Mouse (Mus musculus) left cerebral cortex, adult 18-20 months (tissue): ENCODE data around the gene Nxpe2. TPM values are rescaled to one million over a fixed set of nuclear protein-coding genes. Genes with fewer than 3 reads are reported as not detected.

Experiments
- DNase-seq, 2 experiments: peaks; one replicate each; pipeline ENCODE4 v3.0.0; 2021 to 2022; ENCODE audit warnings: low spot score in 2 of 2, mixed read lengths in 1 of 2
- long read RNA-seq, 2 experiments: library from polyadenylated mRNA; stranded (forward); transcript quantifications; one replicate each; pipeline ENCODE4 v2.0.0; 2021
- total RNA-seq, 2 experiments: library from RNA; stranded (reverse); gene quantifications; 2 replicates each; pipeline ENCODE4 v1.2.3; 2021

Gene Nxpe2
- under 1 TPM; 0.19 to 0.35 TPM for total RNA-seq
- long read RNA-seq, experiment 1, partial matches to known transcripts = 0 of 1 reads
- long read RNA-seq, experiment 1, other reads (novel, unspliced or antisense) = 1 of 1 reads
- long read RNA-seq, experiment 2 = 0 reads

GRCm38 (mm10) chr9:48353148-48353698, at the start of gene Nxpe2:
Gene Nxpe2 (minus strand): TSS chr9:48353454.
- no peak for DNase-seq

GRCm38 (mm10) chr9:48389983-48390382, 36.7 kb upstream of the Nxpe2 start:
- DNase-seq = no peak

DNA sequence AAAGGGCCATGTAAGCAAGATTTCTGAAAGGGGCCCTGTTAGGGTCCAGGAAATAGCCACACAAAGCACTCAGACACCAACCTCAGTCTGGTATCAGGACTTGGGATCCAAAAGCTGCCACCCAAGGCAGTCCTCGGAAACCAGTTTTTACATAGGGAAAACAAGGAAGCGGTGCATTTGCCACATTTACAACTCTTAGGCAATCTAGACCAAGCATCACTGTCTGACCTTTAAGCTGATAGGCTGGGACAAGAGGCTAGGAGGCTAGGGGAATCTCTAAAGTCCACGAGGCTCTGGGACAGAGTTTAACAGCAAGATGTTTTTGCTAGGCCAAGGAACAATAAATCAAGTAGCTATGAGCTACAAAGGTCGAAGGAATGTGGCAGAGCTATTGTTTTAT, 35.2 kb upstream of the Nxpe2 start:
- DNase-seq = no peak

DNA sequence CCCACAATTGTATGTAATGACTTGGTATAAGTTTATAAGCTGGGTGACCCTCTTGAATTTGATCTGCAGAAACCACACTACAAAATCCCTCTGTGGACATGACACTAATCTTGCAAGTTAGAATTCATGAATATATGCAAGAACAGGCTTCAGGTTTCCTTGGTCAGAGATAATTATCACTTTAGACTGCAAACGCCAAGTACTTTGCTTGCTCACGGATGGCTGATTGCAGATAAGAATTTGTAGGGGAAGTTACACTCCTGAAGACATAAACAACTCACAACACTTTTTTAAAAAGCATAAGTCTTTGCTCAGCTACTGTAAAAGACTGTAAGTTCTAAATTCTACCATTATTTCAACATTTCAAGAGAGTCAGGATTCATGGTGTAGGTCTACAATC, 21.1 kb upstream of the Nxpe2 start:
- DNase-seq = no peak

- DNase-seq = no peak
Measured at GRCm38 (mm10) chr9:48373232-48373878, 20.1 kb upstream of the Nxpe2 start.

DNA sequence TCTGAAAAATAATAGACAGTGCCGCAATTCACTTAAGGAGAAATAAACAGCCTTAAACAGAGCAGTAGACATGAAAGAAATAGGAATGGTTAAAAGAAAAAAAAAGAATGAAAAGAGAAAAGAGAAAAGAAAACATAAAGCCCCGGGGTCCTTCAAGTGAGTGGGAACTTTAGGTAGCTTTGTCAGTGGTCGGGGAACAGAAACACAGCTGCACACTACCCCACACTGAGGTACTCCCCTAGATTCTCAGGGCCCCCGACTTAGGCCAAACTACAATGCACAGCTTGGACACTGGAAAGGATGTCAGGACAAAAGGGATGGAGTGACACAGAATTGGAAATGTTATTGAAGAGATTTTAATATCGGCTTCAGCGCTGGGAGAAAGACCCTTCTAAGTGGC, 9.5 kb upstream of the Nxpe2 start:
- no peak for DNase-seq

GRCm38 (mm10) chr9:48361815-48362631, 8.8 kb upstream of the Nxpe2 start:
- no peak for DNase-seq

- no peak for DNase-seq
Measured at GRCm38 (mm10) chr9:48360826-48361225, 7.6 kb upstream of the Nxpe2 start.

- DNase-seq = no peak
Measured at GRCm38 (mm10) chr9:48357097-48357496, 3.8 kb upstream of the Nxpe2 start.

DNA sequence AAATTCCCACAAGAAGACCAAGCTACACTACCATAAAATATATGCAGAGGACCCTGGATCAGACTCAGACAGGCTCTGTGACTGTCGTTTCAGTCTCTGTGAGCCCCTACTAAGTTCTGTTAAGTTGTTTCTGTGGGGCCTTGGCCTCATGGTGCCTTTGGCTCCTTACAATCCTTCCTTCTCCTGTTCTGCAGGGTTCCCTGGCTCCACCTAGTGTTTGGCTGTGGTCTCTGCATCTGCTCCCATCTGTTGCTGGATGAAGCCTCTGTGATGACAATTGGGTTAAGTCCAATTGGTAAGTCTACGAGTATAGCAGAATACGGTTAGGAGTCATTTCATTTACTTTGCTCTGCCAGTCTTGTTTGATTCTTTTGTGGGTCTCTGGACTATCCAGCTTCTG, 1.5 kb upstream of the Nxpe2 start:
- peak; percentile 76 to 84 for DNase-seq

DNA sequence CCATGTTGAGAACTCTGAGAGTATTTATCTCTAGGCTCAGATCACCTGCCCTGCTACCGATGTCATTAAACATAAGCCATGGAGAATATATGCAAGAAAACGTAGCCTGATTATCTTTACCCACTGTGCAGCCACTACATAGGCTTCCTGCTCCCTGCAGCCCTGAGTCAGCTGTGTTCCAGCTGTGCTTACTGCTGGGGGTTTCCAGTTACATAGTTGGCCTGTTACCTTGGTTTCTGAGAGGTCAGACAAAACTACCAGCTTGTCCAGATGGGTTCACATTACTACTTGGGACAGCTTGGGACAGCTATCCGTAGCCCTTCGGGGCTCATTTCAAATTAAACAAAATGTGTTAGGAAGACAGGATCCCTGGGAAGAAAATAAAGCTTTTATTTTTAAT, 868 bp upstream of the Nxpe2 start:
- no peak for DNase-seq

GRCm38 (mm10) chr9:48345866-48346265, 7.4 kb downstream of the Nxpe2 start:
- DNase-seq = no peak

GRCm38 (mm10) chr9:48345456-48345855, 7.8 kb downstream of the Nxpe2 start:
- DNase-seq = no peak

DNA sequence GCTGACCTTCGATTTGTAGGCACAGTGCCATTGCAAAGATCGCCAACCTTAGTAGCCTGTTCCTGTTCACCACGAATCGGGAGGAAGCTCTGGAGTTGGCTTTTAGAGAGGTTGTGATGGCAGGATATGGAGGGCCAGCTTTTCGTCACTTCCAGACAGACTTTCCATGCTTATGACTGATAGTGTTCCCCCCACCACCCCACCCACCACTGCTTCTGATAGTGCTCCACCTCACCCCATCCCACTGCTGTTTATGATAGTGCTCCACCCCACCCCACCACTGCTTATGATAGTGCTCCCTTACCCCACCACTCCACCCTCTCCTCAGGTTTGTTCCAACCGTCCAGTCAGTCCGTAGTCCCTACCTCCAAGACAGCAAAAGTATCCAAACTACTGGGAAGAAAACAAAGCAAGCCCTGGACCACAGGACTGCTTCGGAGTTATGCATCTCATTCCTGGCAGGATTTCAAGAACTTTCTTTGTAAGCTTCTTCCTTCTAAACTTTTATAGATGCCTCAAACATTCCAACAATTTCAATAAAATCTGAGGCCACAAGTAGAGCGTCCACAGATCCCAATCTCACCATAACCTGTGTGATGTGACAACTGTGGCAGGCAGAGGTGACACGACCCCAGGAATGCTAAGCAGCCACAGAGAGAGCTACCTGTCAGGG, 12.4 kb downstream of the Nxpe2 start:
- DNase-seq = no peak

DNA sequence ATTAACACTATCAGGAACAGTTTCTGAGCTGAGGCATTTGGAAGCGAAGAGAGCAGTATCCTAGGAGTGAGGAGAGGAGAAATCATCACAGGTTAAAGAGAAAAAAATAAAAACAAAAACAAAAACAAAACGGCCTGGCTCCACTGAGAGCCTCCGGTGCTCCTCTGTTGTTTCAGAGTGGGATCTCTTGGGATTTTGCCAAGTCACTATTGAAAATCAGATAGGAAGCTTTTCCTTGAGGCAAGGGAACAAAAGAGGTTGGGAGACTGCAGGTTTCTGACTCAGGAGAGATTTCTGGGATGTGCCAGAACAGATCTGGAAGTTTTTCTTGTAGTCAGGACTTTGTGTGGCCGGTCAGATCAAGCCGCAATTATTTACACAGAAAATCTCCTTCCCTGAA, 13.7 kb downstream of the Nxpe2 start:
- no peak for DNase-seq

- no peak for DNase-seq
Measured at GRCm38 (mm10) chr9:48338783-48339455, 14.3 kb downstream of the Nxpe2 start.

DNA sequence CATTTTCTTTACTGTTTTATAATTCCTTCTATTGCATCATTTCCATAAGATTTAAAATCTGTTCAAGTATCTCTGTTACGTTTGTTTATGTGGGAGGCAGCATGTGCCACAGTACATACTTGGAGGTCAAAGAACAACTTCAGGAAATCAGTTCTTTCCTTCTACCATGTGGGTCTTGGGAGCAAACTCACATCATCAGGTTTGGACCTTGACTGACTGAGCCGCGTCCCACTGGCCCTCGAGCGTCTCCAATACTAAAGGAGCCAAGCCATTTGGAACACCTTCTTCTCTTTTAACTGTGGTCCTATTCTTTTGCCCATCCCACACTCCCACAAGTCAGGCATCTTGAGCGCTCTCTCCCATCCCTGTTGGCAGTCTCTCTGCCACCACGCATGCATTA, 23.7 kb downstream of the Nxpe2 start:
- DNase-seq = no peak

DNA sequence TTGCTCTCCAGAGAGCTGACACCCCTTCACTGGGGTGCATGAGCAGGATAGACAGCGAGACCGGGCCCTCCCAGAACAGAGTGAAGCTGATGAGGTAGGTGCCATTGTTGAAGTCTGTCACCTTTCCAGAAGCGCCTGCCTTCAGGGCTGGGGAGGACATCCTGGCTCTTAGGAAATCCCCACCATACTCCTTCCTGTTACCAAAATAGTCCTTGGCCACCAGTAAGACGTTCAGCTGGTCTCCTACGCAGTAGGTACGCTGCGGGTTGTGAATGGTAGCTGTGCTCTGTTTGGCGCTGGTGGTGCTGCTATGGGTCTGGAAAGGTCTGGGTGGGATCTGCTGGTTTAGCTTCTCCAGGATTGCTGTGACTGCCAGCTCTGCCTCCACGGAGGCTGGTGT, 26.9 kb downstream of the Nxpe2 start:
- no peak for DNase-seq

DNA sequence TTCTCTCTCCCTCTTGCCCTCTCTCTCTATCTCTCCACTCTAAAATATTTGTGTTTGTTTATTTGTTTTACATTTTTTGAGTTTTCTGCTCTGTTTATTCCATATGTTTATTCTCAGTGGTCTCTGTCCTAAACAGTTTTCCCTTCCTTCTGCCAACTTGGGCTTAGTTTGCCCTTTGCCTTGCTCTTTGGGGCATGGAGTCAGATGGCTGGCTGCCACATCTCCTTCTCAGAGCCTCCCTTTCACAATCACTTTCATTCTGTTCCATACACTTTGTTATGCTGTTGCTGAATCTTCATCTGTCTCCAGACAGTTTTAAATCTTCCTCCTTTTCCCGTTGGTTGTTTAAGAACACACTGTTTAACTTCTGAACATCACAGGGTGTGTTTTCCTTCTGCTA, 37.4 kb downstream of the Nxpe2 start:
- no peak for DNase-seq

DNA sequence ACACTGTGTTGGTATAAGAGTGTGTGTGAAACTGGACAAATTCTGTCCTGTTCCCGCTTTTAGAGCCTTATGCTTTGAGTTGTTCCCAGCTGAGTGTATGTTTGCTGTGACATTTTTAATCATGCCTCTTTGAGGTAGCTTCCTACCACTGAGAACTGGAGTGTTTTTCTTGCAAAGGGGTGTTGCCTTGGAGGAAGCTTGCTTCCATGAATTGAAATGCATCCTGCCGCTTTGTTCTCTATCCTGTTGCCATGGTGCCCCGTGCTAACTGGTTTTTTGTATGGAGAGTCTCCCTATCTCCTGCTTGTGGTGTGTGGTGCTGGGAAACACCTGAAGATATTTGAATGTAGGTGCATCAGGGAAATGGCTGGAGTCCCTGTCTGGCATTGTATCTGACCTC, 39.1 kb downstream of the Nxpe2 start:
- DNase-seq = no peak

DNA sequence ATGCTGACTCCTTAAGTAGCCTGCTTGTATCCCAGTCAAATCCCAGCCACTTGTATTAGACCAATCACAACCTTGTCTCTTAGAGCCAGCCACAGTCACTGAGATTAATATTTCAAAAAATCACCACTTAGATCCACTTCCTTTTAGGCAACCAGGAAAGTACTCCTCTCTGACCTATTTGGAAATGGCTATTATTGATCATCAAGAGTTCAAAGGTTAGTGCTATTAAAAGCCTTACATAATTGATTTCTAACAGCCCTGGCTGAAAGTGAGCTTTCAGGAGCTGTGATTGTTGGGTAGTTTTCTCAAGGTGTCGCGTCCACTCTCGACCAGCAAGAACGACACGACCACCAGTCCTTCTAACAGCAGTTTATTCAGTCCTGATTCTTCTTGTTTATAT, 42.0 kb downstream of the Nxpe2 start:
- no peak for DNase-seq
